Mouse (Mus musculus): Measurements from ENCODE around the gene Snx15.

DNA sequence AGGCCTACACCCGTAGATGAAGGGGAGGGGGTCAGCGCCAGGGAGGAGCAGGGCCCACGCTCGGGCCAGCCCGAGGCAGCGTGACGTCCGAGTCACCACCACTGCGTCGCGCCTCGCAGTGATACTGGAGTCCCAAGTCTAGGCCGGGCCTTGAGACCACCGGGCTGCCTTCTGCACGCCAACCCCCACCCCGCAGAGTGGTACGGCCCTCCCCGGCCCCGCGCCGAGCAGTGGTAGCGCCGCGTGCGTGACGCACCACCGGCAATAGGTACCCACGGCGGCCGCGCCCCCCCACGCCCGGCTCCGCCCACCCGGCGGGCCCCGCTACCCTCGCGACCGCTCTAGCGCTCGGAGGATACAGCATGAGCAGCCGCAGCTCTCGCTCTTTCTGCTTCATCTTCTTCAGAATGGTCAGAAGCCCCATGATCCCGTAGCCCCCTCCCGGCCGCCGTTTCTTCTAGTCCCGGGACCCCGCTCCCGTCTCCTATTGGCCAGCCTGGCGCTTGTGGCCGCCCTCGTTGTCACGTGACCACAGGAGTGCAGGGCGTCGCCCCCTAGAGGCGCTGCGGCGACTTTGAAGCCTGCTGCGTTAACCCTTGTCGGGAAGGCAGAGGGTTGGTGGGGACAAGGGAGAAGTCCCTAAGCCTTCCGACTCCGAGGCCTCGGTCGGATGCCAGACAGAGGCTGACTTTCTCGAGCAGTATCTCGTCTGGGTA is 12.7 kb upstream of the Snx15 start, which contains the start of gene Batf2:
- peak; percentile 87 for TF ChIP-seq CTCF (IDR thresholded peaks at IDR 0.05; ENCODE audit: borderline replicate concordance, extremely low read depth, insufficient read depth, insufficient read length)
- TF ChIP-seq POLR2A (IDR thresholded peaks at IDR 0.05; ENCODE audit: borderline replicate concordance, extremely low read depth, insufficient read depth, insufficient read length, poor library complexity, severe bottlenecking), result peak; percentile 54; the same call in 1 of the 2 replicates
